Mouse (Mus musculus) urinary bladder, postnatal 25 days (tissue): ENCODE measurements at regions not wholly inside any gene's neighbourhood (a gene's known extent, or its start where the extent isn't known, plus 50 kb on each side); places are given as distances from the start of the nearest gene placed in this dataset.

Source experiments
- DNase-seq: peaks from one replicate; pipeline ENCODE4 v3.0.0; 2022; ENCODE audit warnings: low spot score

- DNase-seq: no peak
Observed at GRCm38 (mm10) chr5:64609378-64610087, 193.7 kb upstream of the Klf3 start.

DNA sequence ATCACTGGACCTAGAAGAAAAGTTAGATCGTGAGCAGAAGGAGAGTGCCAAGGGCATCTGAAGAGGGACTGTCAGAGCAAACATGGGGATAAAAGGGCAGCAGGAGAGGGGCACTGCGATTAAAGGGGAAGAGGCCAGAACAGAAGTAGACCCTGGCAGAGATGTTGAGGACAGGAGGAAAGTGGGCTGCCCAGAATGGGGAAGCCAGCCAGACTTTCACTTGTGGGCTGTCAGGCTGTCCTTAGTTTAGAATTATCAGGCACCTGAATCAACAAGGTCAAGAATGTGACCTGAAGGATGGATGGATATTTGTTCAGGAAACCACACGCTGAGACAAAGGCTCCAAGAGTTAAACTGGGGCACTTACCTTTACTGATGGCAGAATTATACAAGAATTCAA lies 193.0 kb upstream of the Klf3 start:
- no peak for DNase-seq

DNA sequence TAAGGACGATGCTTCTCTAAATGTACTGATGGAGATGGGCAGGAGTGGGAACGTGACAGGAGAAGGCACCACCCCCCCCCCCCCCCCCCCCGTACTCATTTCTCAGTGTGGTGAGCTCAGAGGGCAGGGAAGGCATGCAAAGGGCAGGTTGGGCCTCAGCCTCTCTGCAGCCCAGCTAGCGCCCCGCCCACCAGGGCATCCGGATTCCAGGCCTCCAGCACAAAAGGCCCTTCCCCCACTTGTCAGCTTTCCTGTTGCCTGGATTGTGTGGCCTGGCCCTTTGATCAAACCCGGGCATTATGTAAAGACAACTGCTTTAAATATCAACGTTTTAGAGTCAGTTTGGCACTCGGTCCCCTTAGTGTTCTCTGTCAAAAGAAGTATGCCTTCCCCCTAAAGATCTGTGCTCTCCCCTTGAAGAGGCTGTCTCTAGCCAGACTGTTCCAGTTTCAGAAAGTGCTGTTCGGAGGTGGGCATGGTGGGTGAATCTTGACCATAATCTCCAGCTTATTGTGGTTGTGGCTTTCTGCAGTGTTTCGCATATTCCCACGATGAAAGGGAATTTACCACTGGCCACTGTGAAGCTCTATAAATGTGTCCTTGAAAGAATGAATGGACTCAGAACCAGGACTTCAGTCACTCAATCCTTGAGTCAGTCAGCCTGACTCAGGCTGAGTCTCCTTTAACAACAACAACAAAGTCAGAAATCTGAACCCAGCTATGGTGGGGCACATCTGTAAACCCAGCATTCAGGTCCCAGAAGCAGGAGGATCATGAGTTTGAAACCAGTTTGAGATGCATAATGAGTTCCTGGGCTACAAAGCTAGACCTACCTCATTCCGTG lies 192.4 kb upstream of the Klf3 start:
- DNase-seq: peak; percentile 62

DNA sequence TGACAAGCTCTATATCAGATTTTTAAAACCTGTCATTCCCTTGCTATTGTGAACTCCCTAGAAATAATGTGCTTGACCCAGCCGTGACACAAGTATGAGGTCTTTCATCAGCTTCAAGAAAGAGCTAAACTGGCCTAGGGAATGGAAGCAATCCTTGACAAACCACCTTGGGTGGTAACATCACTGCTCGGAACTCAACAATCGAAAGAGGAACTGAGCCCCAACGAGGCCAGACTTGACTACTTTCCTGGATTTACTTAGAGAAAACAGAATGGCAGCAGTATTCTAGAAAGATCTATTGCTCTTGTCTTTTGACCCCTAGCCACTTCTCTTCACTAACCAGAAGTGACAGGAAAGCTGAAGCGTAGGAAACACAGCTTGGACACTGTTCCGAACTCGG lies 191.2 kb upstream of the Klf3 start:
- no peak for DNase-seq

GRCm38 (mm10) chr5:64613696-64614095 lies 189.5 kb upstream of the Klf3 start:
- DNase-seq: no peak

GRCm38 (mm10) chr5:64618126-64618525 lies 185.1 kb upstream of the Klf3 start:
- no peak for DNase-seq

DNA sequence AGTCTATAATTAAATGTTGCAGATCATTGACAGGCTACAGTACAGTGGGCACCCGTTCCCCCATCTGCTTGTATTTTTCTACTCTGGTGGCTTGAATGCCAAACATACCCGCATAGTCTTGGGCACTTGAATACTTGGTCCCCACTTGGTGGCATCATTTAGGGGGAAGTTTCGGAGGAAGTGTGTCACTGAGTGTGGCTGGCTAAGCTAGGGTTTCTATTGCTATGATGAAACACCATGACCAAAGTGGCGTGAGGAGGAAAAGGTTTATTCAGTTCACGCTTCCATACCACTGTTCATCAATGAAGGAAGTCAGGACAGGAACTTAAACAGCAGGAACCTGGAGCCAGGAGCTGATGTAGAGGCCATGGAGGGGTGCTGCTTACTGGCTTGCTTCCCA lies 183.4 kb upstream of the Klf3 start:
- no peak for DNase-seq

DNA sequence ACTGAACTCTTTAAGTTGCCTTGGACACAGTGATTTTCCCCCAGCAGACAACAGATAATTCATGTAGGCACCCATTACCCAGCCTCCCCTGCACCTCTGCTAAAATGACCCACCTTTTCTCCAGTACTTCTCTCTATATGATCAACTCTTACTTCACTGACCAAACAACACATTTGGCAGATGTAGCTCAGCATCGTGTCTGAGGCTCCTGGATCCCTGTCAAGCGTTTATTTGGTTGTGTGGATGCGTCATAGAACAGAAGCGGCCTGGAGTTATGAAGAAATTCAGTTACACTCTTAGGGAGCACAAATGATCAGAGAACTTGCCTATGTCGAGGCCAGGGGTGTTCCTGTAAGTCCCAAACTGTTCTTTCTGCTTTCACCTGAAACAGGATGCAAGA lies 182.5 kb upstream of the Klf3 start:
- no peak for DNase-seq

DNA sequence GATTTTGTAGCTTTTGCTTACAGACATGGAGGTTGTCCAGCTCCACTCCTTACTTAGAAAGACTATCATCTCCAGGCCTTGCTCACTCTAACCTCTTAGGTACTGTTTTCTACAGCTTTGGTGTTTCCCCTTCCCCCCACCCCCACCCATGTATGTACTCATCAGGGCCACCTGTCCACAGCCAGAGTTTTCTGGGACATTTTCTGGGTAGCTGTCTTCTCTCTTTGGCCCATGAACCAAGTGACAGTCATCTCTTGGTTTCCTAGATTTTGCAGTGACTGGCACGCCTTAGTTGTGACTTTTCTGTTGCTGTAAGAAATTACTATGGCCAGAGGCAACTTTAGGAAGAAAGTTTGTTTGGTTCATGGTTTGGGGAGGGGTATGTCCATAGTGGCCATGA lies 181.8 kb upstream of the Klf3 start:
- no peak for DNase-seq

DNA sequence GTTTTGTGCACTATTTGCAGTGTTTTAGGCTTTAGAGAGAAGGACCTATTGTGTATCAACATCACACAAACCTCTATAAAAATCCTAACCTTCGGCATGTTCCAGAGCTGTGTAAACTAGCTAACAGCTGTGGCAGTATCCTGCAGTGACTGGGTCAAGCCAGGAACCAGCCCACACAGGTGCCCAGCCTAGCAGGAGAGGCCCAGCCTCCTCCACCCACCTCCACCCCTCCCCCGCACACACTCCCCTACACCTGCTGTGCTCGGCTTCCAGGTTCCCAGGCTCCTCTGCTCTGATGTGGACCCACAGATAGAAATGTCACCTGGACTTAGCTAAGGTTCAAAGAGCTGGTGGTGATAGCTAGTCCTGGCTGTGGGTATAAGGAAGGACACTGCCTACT lies 179.5 kb upstream of the Klf3 start:
- no peak for DNase-seq

- DNase-seq: no peak
Observed at GRCm38 (mm10) chr5:64624205-64624604, 179.0 kb upstream of the Klf3 start.

DNA sequence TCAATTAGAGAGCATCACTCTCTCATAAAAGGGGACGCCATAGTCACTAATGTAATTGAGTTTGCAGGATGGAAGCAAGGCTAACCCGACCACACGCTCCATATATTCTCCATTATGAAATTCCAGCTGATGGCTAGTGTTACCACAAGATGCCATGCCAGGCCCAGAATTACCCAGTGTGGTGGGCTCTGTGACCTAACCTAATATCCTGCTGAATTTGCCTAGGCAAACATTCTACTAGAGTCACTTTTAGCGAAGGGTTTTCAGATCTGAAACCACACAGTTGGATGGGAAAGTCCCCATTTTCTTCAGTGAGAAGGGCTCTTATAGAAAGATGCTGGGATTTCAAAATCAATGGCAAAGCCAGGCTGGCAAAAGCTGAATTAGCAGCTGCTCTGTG lies 177.8 kb upstream of the Klf3 start:
- no peak for DNase-seq

DNA sequence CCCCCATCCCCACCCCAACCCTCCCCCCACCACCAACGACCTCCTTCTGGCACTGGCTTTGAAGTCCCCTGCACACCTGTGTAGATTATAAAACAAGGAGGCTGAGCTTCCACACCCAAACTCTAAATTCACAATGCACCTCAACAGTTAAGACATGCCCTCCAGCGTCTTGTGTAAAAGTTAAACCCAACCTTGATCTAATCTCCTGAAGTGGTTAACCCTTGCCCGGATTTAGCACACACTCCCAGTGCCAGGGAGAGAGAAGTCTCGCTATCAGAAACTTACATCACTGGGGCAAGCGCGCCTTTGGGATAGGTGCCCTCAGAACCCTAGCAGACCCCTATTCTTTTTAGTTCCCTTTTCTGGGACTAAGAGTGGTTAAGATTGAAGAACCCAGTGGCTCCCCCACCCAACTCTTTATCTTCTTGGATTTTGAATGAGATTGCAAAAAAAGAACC lies 177.3 kb upstream of the Klf3 start:
- no peak for DNase-seq

- peak; percentile 32 for DNase-seq
Observed at GRCm38 (mm10) chr5:64626351-64626750, 176.8 kb upstream of the Klf3 start.

GRCm38 (mm10) chr5:64630582-64630981 lies 172.6 kb upstream of the Klf3 start:
- DNase-seq: no peak

- no peak for DNase-seq
Observed at GRCm38 (mm10) chr5:64632171-64632570, 171.0 kb upstream of the Klf3 start.

- no peak for DNase-seq
Observed at GRCm38 (mm10) chr5:64634008-64634407, 169.2 kb upstream of the Klf3 start.

DNA sequence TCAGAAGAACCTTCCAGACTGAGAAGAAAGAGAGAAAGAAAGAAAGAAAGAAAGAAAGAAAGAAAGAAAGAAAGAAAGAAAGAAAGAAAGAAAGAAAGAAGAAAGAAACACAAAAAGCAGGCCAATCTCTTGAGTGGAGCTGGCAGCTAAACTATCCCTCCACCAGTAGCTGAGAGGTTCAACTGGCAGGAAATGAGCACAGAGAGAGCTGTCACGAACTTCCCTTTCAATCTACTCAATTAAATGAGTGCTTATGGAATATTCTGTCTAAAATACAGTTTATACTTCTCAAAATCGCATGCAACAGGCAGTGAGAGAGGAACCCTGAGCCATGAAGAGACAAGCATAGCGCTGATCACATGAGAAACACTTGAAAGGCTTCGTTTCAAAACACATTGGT lies 168.5 kb upstream of the Klf3 start:
- no peak for DNase-seq

GRCm38 (mm10) chr5:64636301-64636700 lies 166.9 kb upstream of the Klf3 start:
- DNase-seq: no peak

DNA sequence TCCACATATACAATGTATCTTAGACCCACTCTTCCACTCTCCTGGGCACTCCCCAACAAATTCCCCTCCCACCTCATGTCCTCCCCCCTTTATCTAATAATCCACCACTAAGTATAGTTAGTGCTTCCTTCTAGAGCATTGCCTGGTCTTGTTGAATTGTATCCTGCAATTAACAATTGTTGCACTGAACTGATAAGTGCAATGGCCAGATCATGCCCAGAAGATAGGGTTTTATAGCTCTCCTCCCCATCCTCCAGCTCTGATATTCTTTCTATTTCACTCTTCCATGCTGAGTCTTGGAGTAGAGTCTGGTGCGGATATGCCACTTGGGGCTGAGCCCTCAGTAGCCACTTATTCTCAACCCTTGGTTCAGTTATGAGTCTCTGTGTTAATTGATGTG lies 159.6 kb upstream of the Klf3 start:
- no peak for DNase-seq

DNA sequence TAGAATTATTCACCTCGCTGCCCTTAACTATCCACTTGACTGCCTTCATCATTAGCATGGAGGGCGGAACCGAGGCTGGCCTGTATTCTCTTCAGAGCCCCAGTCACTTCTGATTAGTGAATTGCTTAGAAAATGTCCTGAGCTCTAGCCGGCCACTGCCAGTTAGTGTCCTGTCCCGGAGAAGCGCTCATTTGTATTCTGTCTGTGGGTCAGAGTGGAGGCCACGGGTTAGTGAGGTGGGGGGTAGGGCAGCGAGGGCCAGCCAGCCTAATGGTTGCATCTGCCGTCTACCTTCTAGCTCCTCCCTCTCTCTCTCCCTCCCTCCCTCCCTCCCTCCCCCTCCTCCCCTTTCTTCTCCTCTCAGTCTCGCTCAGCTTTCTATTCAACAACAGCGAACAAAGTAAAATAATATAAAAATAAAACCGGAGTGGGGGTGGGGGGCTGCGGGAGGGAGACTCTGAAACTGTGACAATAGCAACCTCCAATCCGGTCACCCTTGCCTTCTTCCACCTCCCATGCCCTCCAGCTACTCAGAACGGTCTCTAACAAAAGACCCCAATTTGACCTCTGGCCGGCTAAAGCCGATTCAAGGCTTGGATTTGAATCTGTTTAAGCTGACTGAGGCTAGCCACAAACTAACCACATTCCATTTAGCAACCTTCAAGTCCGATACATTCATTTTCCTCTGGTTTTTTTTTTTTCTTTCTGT lies 155.6 kb upstream of the Klf3 start:
- DNase-seq: no peak

DNA sequence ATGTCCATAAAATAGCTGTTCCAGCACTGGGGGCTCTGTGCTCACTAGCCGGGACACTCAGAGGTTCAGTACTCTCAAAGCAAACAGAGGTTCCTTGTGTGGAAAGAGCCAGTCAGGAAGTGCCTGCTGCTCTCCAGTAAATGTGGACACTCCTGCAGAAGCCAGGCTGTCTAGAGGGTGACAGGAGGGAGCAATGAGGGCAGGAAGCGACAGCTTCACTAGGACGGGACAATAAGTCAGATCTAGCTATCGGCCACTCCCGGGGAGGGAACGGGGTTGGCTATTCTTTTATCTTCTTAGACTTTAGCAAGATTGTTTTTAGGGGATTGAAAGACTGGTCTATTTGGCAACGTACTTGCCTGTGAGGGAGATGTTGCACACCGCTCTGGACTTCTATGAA lies 154.7 kb upstream of the Klf3 start:
- DNase-seq: no peak

DNA sequence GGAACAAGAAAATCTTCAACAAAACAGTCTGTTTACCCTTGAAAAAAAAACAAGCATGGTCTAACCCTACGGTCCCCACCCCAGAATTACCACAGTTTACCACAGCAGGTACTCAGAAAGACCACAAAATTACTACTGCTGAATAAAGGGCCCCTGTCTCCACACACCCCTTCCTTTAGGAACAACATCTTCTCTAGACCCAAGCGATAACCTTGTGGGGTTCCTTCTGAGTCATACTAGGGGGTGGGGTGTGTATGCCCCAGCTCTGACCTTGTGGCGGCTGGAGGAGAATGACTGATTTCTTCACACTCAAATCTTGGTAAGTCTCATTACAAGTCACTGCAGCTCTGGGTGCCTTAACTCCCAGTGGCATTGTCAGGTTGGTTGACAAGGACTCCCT lies 151.8 kb upstream of the Klf3 start:
- no peak for DNase-seq
